Mouse (Mus musculus): ENCODE data around the gene Exoc7.

The Exoc7 gene

GRCm38 (mm10) chr11:116312359-116312758 is 5.3 kb upstream of the Exoc7 start:
- DNase-seq (ENCODE audit: low read depth, low spot score), result no peak

- DNase-seq (ENCODE audit: low read depth, low spot score), result no peak
Observed at GRCm38 (mm10) chr11:116311169-116311568, 4.1 kb upstream of the Exoc7 start.

- no peak for DNase-seq (ENCODE audit: low read depth, low spot score)
Observed at GRCm38 (mm10) chr11:116309601-116310000, 2.6 kb upstream of the Exoc7 start.

GRCm38 (mm10) chr11:116307762-116308531 is 914 bp upstream of the Exoc7 start:
- peak; percentile 36 for DNase-seq (ENCODE audit: low read depth, low spot score)

GRCm38 (mm10) chr11:116306126-116306982 is 679 bp downstream of the Exoc7 start:
- DNase-seq (ENCODE audit: low read depth, low spot score), result peak; percentile 88

GRCm38 (mm10) chr11:116305423-116305822 is 1.6 kb downstream of the Exoc7 start:
- no peak for DNase-seq (ENCODE audit: low read depth, low spot score)

- DNase-seq (ENCODE audit: low read depth, low spot score), result no peak
Observed at GRCm38 (mm10) chr11:116298621-116299020, 8.4 kb downstream of the Exoc7 start.

GRCm38 (mm10) chr11:116298221-116298620 is 8.8 kb downstream of the Exoc7 start:
- no peak for DNase-seq (ENCODE audit: low read depth, low spot score)

GRCm38 (mm10) chr11:116297017-116297416 is 10.0 kb downstream of the Exoc7 start:
- DNase-seq (ENCODE audit: low read depth, low spot score), result no peak

- DNase-seq (ENCODE audit: low read depth, low spot score), result no peak
Observed at GRCm38 (mm10) chr11:116296191-116296734, 10.8 kb downstream of the Exoc7 start.

- DNase-seq (ENCODE audit: low read depth, low spot score), result peak; percentile 37
Observed at GRCm38 (mm10) chr11:116294319-116294718, 12.7 kb downstream of the Exoc7 start.

- DNase-seq (ENCODE audit: low read depth, low spot score), result no peak
Observed at GRCm38 (mm10) chr11:116293538-116294137, 13.4 kb downstream of the Exoc7 start.

GRCm38 (mm10) chr11:116292401-116292800 is 14.6 kb downstream of the Exoc7 start:
- DNase-seq (ENCODE audit: low read depth, low spot score), result no peak

- DNase-seq (ENCODE audit: low read depth, low spot score), result no peak
Observed at GRCm38 (mm10) chr11:116290556-116290955, 16.5 kb downstream of the Exoc7 start.

GRCm38 (mm10) chr11:116287351-116287750 is 19.7 kb downstream of the Exoc7 start:
- no peak for DNase-seq (ENCODE audit: low read depth, low spot score)

- no peak for DNase-seq (ENCODE audit: low read depth, low spot score)
Observed at GRCm38 (mm10) chr11:116285770-116286191, 21.3 kb downstream of the Exoc7 start.

GRCm38 (mm10) chr11:116283982-116284381 is 23.1 kb downstream of the Exoc7 start:
- DNase-seq (ENCODE audit: low read depth, low spot score), result no peak

GRCm38 (mm10) chr11:116282912-116283521 is 24.0 kb downstream of the Exoc7 start:
- no peak for DNase-seq (ENCODE audit: low read depth, low spot score)

- DNase-seq (ENCODE audit: low read depth, low spot score), result no peak
Observed at GRCm38 (mm10) chr11:116282089-116282488, 24.9 kb downstream of the Exoc7 start.

- DNase-seq (ENCODE audit: low read depth, low spot score), result no peak
Observed at GRCm38 (mm10) chr11:116281671-116282070, 25.4 kb downstream of the Exoc7 start.

All from c-Kit-negative CD71-positive TER-119-positive erythroid progenitor cells, embryonic 14.5 days (primary cell).